Mouse (Mus musculus) embryonic facial prominence, embryonic 11.5 days (tissue): Measurements from ENCODE around the gene Pabpc4. TPM values are rescaled to one million over a fixed set of nuclear protein-coding genes. Genes with fewer than 3 reads are reported as not detected.
A peak's percentile ranks its signal among the peaks of the same experiment; 100 is the strongest.
"Not testable (repeated sequence)": the region's sequence is repeated elsewhere in the genome, so short reads cannot be mapped to it uniquely, and the experiment has no call there.

ENCODE experiments used
- ATAC-seq: fragments of 200-750 bp; cut with Nextera tagmentation; replicated peaks from 2 replicates; pipeline ENCODE4 v1.8.0; 2017; ENCODE audit warnings: low read depth; ENCODE audit not compliant: insufficient number of reproducible peaks, low FRiP score, low TSS enrichment
- DNase-seq: peaks from one replicate; pipeline ENCODE4 v3.0.0-alpha.2; 2015; ENCODE audit warnings: low spot score
- H3K27ac ChIP-seq: fragments of 300-500 bp; sonication (generic); replicated peaks from 2 replicates; pipeline ENCODE4 v1.5.1; 2014; ENCODE audit warnings: mild to moderate bottlenecking, low read depth, low read length, control low read depth
- H3K27me3 ChIP-seq: fragments of 300-500 bp; sonication (generic); 2 replicates; pipeline ENCODE4 v1.6.1; 2014; ENCODE audit warnings: mild to moderate bottlenecking, low read length, moderate library complexity, mixed read lengths; ENCODE audit not compliant: control insufficient read depth, insufficient read depth
- H3K36me3 ChIP-seq: fragments of 300-500 bp; sonication (generic); replicated peaks from 2 replicates; pipeline ENCODE4 v1.6.1; 2014; ENCODE audit warnings: low read depth, mild to moderate bottlenecking, low read length, moderate library complexity, mixed read lengths; ENCODE audit not compliant: control insufficient read depth, insufficient read depth
- H3K4me1 ChIP-seq: fragments of 300-500 bp; sonication (generic); 2 replicates; pipeline ENCODE4 v1.6.1; 2014; ENCODE audit warnings: low read length, mixed read lengths; ENCODE audit not compliant: control insufficient read depth, insufficient read depth
- H3K4me2 ChIP-seq: fragments of 300-500 bp; sonication (generic); 2 replicates; pipeline ENCODE4 v1.6.1; 2014; ENCODE audit warnings: low read depth, mild to moderate bottlenecking, control low read depth, low read length, moderate library complexity
- H3K4me3 ChIP-seq: fragments of 300-500 bp; sonication (generic); 2 replicates; pipeline ENCODE4 v1.5.1; 2014; ENCODE audit warnings: low read depth, low read length, control low read depth
- H3K9ac ChIP-seq: fragments of 300-500 bp; sonication (generic); replicated peaks from 2 replicates; pipeline ENCODE4 v1.6.1; 2014; ENCODE audit warnings: mild to moderate bottlenecking, control low read depth, low read length
- H3K9me3 ChIP-seq: fragments of 300-500 bp; sonication (generic); replicated peaks from 2 replicates; pipeline ENCODE4 v1.6.1; 2016; ENCODE audit warnings: mild to moderate bottlenecking, low read length, inconsistent platforms, mixed read lengths; ENCODE audit not compliant: control insufficient read depth
- WGBS: fragments of 180-500 bp; shearing (Covaris S2); extraction: QIAGEN DNeasy Blood & Tissue Kit; methylation state at CpG from one replicate; pipeline ENCODE4 v1.1.7; 2014; 5-methylcytosine and 5-hydroxymethylcytosine counted together
- polyA plus RNA-seq: library from polyadenylated mRNA; unstranded; fragments of >200 nt; fragmentation: Nextera tagmentation; extraction: Ambion mirVana; gene quantifications from 2 replicates; pipeline ENCODE4 v1.2.1, GENCODE M21; 2014

The Pabpc4 gene
- polyA plus RNA-seq, 1 experiment from 2014 or later: 44.0 TPM

GRCm38 (mm10) chr4:123311845-123312244, 49.7 kb downstream of the Pabpc4 start:
- Histone ChIP-seq H3K4me3 (no peak overlapping the region), H3K4me2 (no peak overlapping the region), H3K36me3 (no peaks in the 10 kb centered on the region), H3K4me1 (no peaks in the 10 kb centered on the region), H3K9me3 (no peaks in the 10 kb centered on the region), H3K9ac (no peak overlapping the region), H3K27me3 (no peaks in the 10 kb centered on the region), H3K27ac (no peak overlapping the region)
- DNase-seq (no peak), ATAC-seq (no peak)
- WGBS: 83% methylated on average over 7 of the region's 7 CpGs

GRCm38 (mm10) chr4:123313010-123313409, 50.9 kb downstream of the Pabpc4 start:
- Histone ChIP-seq H3K4me2 (no peak overlapping the region), H3K36me3 (no peaks in the 10 kb centered on the region), H3K4me3 (no peak overlapping the region), H3K27me3 (no peaks in the 10 kb centered on the region), H3K27ac (no peak overlapping the region), H3K4me1 (no peaks in the 10 kb centered on the region), H3K9ac (no peak overlapping the region), H3K9me3 (no peaks in the 10 kb centered on the region)
- 90% methylated on average over 6 of the region's 6 CpGs for WGBS
- DNase-seq (no peak), ATAC-seq (no peak)

- H3K4me2 ChIP-seq: no peak overlapping the region
- 88% methylated on average over 3 of the region's 3 CpGs for WGBS
- no peak overlapping the region for H3K4me3 ChIP-seq
- H3K36me3 ChIP-seq: no peaks in the 10 kb centered on the region
- DNase-seq: no peak
- no peaks in the 10 kb centered on the region for H3K27me3 ChIP-seq
- no peak overlapping the region for H3K27ac ChIP-seq
- H3K9ac ChIP-seq: no peak overlapping the region
- no peaks in the 10 kb centered on the region for H3K4me1 ChIP-seq
- no peak for ATAC-seq
- H3K9me3 ChIP-seq: no peaks in the 10 kb centered on the region
Observed at GRCm38 (mm10) chr4:123314497-123314896, 52.3 kb downstream of the Pabpc4 start.

- H3K4me2 ChIP-seq: 0 out of 2 replicates have a peak overlapping the region, but pooled peaks have one; percentile 29
- 11% methylated on average over 20 of the region's 38 CpGs for WGBS
- H3K9ac ChIP-seq, H3K9me3 ChIP-seq, H3K4me3 ChIP-seq, H3K36me3 ChIP-seq, H3K4me1 ChIP-seq, H3K27me3 ChIP-seq, ATAC-seq, H3K27ac ChIP-seq: not testable (repeated sequence)
- DNase-seq: peak; percentile 18
Observed at GRCm38 (mm10) chr4:123322910-123323309, 60.8 kb downstream of the Pabpc4 start.

- no peak within 1 kb of the TSS for H3K9ac ChIP-seq
- no peaks in the 10 kb centered on the region for H3K36me3 ChIP-seq
- no peak within 1 kb of the TSS for H3K27ac ChIP-seq
- H3K4me2 ChIP-seq: peak within 1 kb of the TSS; percentile 34; the same call in 1 of the 2 replicates
- ATAC-seq: no peak
- no peaks in the 10 kb centered on the region for H3K9me3 ChIP-seq
- peaks cover 9% of the 10 kb centered on the region for H3K27me3 ChIP-seq
- H3K4me1 ChIP-seq: no peaks in the 10 kb centered on the region
- DNase-seq: no peak
- 9% methylated on average over 12 of the region's 13 CpGs for WGBS
- peak within 1 kb of the TSS; percentile 15; the same call in 1 of the 2 replicates for H3K4me3 ChIP-seq
Observed at GRCm38 (mm10) chr4:123323534-123323933, 61.4 kb downstream of the Pabpc4 start, which contains the start of gene Oxct2a. Gene Oxct2a (minus strand): TSS chr4:123323634.

GRCm38 (mm10) chr4:123326087-123326486, 63.9 kb downstream of the Pabpc4 start:
- no peak overlapping the region for H3K4me3 ChIP-seq
- WGBS: 73% methylated on average over 3 of the region's 3 CpGs
- peaks cover 9% of the 10 kb centered on the region for H3K27me3 ChIP-seq
- no peak overlapping the region for H3K4me2 ChIP-seq
- H3K27ac ChIP-seq: no peak overlapping the region
- H3K9ac ChIP-seq: no peak overlapping the region
- no peaks in the 10 kb centered on the region for H3K36me3 ChIP-seq
- ATAC-seq: no peak
- H3K4me1 ChIP-seq: no peaks in the 10 kb centered on the region
- H3K9me3 ChIP-seq: no peaks in the 10 kb centered on the region
- no peak for DNase-seq

- DNase-seq (no peak), ATAC-seq (no peak)
Observed at GRCm38 (mm10) chr4:123327630-123328029, 65.5 kb downstream of the Pabpc4 start.

GRCm38 (mm10) chr4:123328946-123329345, 66.8 kb downstream of the Pabpc4 start:
- Histone ChIP-seq H3K36me3 (no peaks in the 10 kb centered on the region), H3K4me2 (no peak overlapping the region), H3K27ac (no peak overlapping the region), H3K9ac (no peak overlapping the region), H3K4me3 (no peak overlapping the region), H3K9me3 (no peaks in the 10 kb centered on the region), H3K27me3 (no peaks in the 10 kb centered on the region), H3K4me1 (no peaks in the 10 kb centered on the region)
- no peak for ATAC-seq
- no peak for DNase-seq
- WGBS: 68% methylated on average over 6 of the region's 6 CpGs

More at GRCm38 (mm10) chr4:123327630-123328029, 65.5 kb downstream of the Pabpc4 start:
- Histone ChIP-seq H3K9me3 (no peaks in the 10 kb centered on the region), H3K36me3 (no peaks in the 10 kb centered on the region), H3K4me3 (no peak overlapping the region), H3K27me3 (peaks cover 8% of the 10 kb centered on the region), H3K9ac (no peak overlapping the region), H3K27ac (no peak overlapping the region), H3K4me1 (no peaks in the 10 kb centered on the region), H3K4me2 (no peak overlapping the region)
- WGBS: 49% methylated on average over 3 of the region's 3 CpGs
